Mouse (Mus musculus) thymus, adult 2 months (tissue): ENCODE measurements around the gene Slc25a22. TPM values are rescaled to one million over a fixed set of nuclear protein-coding genes. Genes with fewer than 3 reads are reported as not detected.

Experiments used
- DNase-seq: peaks from one replicate; pipeline ENCODE4 v3.0.0; 2021
- H3K27ac ChIP-seq: fragments of 200-500 bp; 2 replicates; pipeline ENCODE4 v1.5.1; 2012; ENCODE audit warnings: low read length, control low read depth; ENCODE audit not compliant: control insufficient read depth, insufficient read depth
- H3K27me3 ChIP-seq: fragments of 200-500 bp; 2 replicates; pipeline ENCODE4 v1.6.1; 2012; ENCODE audit warnings: mild to moderate bottlenecking, low read length, moderate library complexity, mixed read lengths; ENCODE audit not compliant: control insufficient read depth, insufficient read depth
- H3K36me3 ChIP-seq: fragments of 200-500 bp; 2 replicates; pipeline ENCODE4 v1.6.1; 2012; ENCODE audit warnings: mild to moderate bottlenecking, low read length, moderate library complexity; ENCODE audit not compliant: control insufficient read depth, insufficient read depth
- H3K4me1 ChIP-seq: fragments of 200-500 bp; replicated peaks from 2 replicates; pipeline ENCODE4 v1.6.1; 2012; ENCODE audit warnings: low read length; ENCODE audit not compliant: control insufficient read depth, insufficient read depth
- H3K4me3 ChIP-seq: fragments of 200-500 bp; 2 replicates; pipeline ENCODE4 v1.5.1; 2012; ENCODE audit warnings: mild to moderate bottlenecking, low read length, control low read depth, moderate library complexity; ENCODE audit not compliant: control insufficient read depth, insufficient read depth
- CTCF ChIP-seq: fragments of 200-500 bp; IDR thresholded peaks from 2 replicates; pipeline ENCODE4 v1.5.1; 2012; ENCODE audit warnings: mild to moderate bottlenecking, control low read depth, low read length, moderate library complexity, borderline replicate concordance; ENCODE audit not compliant: control insufficient read depth, poor library complexity, insufficient read depth; ENCODE audit errors: extremely low read depth
- POLR2A ChIP-seq: fragments of 200-500 bp; IDR thresholded peaks from 2 replicates; pipeline ENCODE4 v1.6.1; 2012; ENCODE audit warnings: mild to moderate bottlenecking, low read length, control low read depth, moderate library complexity; ENCODE audit not compliant: control insufficient read depth, poor library complexity, insufficient read depth; ENCODE audit errors: extremely low read depth
- WGBS: fragments of 180-500 bp; shearing (Covaris S2); methylation state at CpG from one replicate; pipeline ENCODE4 v1.1.7; 2018; 5-methylcytosine and 5-hydroxymethylcytosine counted together
- polyA plus RNA-seq: library from polyadenylated mRNA; depleted of rRNA; stranded (reverse); fragments of >200 nt; gene quantifications from 2 replicates; pipeline ENCODE4 v1.2.3, GENCODE M21; 2012

Slc25a22 gene
- polyA plus RNA-seq, 1 experiment, result 128 TPM

DNA sequence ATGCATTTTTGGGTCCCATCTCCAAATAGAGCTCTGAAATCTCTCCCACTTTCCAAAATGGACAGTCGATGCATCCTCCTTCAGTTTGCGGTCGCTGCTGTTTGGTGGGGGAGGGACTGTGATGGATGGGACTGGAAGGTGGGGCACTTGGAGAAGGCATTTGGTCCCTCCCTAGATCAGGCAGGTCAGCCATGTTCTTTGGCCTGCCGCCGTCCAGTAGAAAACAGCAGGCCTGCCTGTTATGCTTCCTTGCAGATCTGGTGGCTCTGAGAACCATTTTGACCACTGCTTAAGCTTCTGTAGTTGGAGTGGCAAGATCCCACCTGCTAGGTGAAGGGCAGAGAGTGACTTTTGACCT, 30.5 kb upstream of the Slc25a22 start:
- H3K4me1 ChIP-seq, result peaks cover 24% of the 10 kb centered on the region
- DNase-seq, result no peak
- WGBS, result 52% methylated on average over 5 of the region's 5 CpGs

DNA sequence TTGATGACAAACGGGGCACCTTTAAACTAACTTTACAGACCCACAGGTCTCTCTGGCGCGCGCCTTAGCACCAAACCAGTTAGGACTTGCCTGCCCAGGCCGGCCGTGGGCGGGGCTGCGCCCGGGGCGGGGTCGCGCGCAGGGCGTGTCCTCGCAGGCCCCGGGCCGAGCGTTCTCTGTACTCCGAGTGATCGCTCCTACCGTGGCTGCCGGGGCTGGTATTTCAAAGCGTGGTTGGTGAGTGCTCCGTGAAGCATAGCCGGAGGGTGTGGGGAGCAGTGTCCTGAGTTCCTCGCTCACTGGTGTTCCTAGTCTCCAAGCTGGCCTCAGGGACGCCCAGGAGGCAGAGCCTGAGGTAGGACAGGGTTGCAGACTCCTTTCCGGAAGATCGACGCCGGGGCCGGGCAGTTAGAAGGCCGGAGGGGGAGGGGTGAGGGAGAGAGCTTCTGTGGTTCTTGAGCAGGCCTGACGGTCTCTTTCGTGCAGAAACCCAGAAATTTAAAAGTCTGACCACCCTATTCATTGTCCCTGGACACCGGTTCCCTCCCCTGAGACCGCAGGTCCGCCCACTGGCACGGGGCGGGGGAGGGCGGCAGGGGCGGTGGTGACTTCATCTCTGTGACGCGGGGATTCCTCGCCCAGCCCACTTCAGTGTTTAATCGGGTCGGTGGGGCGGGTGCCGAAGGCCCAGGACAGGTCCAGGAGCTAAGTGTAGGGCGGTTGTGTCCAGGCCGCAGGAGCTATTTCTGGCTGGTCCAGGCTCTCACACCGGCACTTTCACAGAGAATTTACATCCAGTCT, 29.7 kb upstream of the Slc25a22 start, which contains the start of gene Cd151:
Cd151 (plus strand) TSS at position 163 of the 801 bp plus-strand sequence.
- Histone ChIP-seq H3K4me1 (peaks cover 24% of the 10 kb centered on the region), H3K4me3 (peak within 1 kb of the TSS; percentile 99), H3K27ac (no peak within 1 kb of the TSS), H3K27me3 (no peaks in the 10 kb centered on the region; the same call in 1 of the 2 replicates), H3K36me3 (0 out of 2 replicates have a peak, but pooled peaks cover 3% of the 10 kb centered on the region)
- DNase-seq, result peak; percentile 73
- WGBS, result under 1% methylated on average over 52 of the region's 52 CpGs
- no peak for TF ChIP-seq CTCF
- TF ChIP-seq POLR2A, result no peak

More for the DNA sequence above, 30.5 kb upstream of the Slc25a22 start:
- no peak overlapping the region for H3K27ac ChIP-seq
- peak overlapping the region; percentile 99 for H3K4me3 ChIP-seq
- no peak for TF ChIP-seq CTCF
- TF ChIP-seq POLR2A, result no peak
- no peaks in the 10 kb centered on the region; the same call in 1 of the 2 replicates for H3K27me3 ChIP-seq
- H3K36me3 ChIP-seq, result 0 out of 2 replicates have a peak, but pooled peaks cover 3% of the 10 kb centered on the region

GRCm38 (mm10) chr7:141466607-141467148, 29.0 kb upstream of the Slc25a22 start:
- TF ChIP-seq CTCF (no peak), POLR2A (no peak)
- WGBS, result 72% methylated on average over 10 of the region's 10 CpGs
- Histone ChIP-seq H3K27me3 (peaks cover 2% of the 10 kb centered on the region; the same call in 1 of the 2 replicates), H3K36me3 (0 out of 2 replicates have a peak, but pooled peaks cover 3% of the 10 kb centered on the region), H3K27ac (no peak overlapping the region), H3K4me1 (peaks cover 28% of the 10 kb centered on the region), H3K4me3 (peak overlapping the region; percentile 99; the same call in 1 of the 2 replicates)
- DNase-seq, result no peak

GRCm38 (mm10) chr7:141466045-141466394, 28.3 kb upstream of the Slc25a22 start:
- Histone ChIP-seq H3K27ac (no peak overlapping the region), H3K4me3 (no peak overlapping the region), H3K4me1 (peaks cover 30% of the 10 kb centered on the region), H3K27me3 (peaks cover 2% of the 10 kb centered on the region; the same call in 1 of the 2 replicates), H3K36me3 (0 out of 2 replicates have a peak, but pooled peaks cover 3% of the 10 kb centered on the region)
- WGBS, result 80% methylated on average over 7 of the region's 7 CpGs
- no peak for DNase-seq
- TF ChIP-seq POLR2A (no peak), CTCF (no peak)

DNA sequence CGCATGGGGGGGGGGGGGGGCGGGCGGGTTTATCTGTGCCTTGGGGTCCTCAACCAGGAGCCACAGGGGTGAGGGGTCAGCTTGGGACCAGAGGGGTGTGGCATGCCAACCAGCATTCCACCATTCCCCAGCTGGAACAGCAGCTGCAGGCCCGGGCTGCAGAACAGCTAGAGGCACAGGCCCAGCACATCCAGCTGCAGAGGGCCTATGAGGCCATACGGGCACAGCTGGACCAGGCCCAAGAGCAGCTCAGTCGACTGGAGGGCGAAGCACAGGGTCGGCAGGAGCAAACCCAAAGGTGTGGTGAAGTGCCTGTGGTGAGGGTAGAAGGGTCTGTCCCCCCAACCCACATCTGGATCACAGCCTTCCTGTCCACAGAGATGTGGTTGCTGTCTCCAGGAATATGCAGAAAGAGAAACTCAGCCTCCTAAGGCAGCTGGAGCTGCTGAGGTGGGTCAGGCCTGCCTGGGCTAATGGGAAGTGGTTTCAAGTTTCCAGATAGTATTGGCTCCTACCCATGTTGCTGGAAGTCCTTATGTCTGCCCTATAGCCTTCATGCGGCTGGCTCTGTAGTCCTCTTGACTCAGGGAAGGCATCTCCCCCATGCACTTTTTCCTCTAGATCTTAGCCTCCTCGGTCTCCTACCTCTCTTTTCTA, 27.8 kb upstream of the Slc25a22 start:
- peaks cover 30% of the 10 kb centered on the region for H3K4me1 ChIP-seq
- 0 out of 2 replicates have a peak, but pooled peaks cover 3% of the 10 kb centered on the region for H3K36me3 ChIP-seq
- WGBS, result 55% methylated on average over 10 of the region's 10 CpGs
- H3K27ac ChIP-seq, result no peak overlapping the region
- TF ChIP-seq POLR2A (no peak), CTCF (no peak)
- peaks cover 2% of the 10 kb centered on the region; the same call in 1 of the 2 replicates for H3K27me3 ChIP-seq
- H3K4me3 ChIP-seq, result no peak overlapping the region
- DNase-seq, result no peak

GRCm38 (mm10) chr7:141464603-141465201, 27.0 kb upstream of the Slc25a22 start:
- Histone ChIP-seq H3K27me3 (peaks cover 2% of the 10 kb centered on the region; the same call in 1 of the 2 replicates), H3K27ac (no peak overlapping the region), H3K36me3 (no peaks in the 10 kb centered on the region), H3K4me1 (peaks cover 30% of the 10 kb centered on the region), H3K4me3 (no peak overlapping the region)
- WGBS, result 11% methylated on average over 38 of the region's 38 CpGs
- no peak for TF ChIP-seq CTCF
- no peak for TF ChIP-seq POLR2A
- DNase-seq, result no peak
